Mouse (Mus musculus): ENCODE data around the gene Scn8a.

Gene Scn8a

GRCm38 (mm10) chr15:100870001-100870774 is 530 bp downstream of the Scn8a start:
- TF ChIP-seq GATA4 (IDR thresholded peaks at IDR 0.05; ENCODE audit: insufficient replicate concordance, low read length): no peak

- TF ChIP-seq GATA4 (IDR thresholded peaks at IDR 0.05; ENCODE audit: insufficient replicate concordance, low read length): no peak
Observed at GRCm38 (mm10) chr15:100870775-100871106, 1.1 kb downstream of the Scn8a start.

DNA sequence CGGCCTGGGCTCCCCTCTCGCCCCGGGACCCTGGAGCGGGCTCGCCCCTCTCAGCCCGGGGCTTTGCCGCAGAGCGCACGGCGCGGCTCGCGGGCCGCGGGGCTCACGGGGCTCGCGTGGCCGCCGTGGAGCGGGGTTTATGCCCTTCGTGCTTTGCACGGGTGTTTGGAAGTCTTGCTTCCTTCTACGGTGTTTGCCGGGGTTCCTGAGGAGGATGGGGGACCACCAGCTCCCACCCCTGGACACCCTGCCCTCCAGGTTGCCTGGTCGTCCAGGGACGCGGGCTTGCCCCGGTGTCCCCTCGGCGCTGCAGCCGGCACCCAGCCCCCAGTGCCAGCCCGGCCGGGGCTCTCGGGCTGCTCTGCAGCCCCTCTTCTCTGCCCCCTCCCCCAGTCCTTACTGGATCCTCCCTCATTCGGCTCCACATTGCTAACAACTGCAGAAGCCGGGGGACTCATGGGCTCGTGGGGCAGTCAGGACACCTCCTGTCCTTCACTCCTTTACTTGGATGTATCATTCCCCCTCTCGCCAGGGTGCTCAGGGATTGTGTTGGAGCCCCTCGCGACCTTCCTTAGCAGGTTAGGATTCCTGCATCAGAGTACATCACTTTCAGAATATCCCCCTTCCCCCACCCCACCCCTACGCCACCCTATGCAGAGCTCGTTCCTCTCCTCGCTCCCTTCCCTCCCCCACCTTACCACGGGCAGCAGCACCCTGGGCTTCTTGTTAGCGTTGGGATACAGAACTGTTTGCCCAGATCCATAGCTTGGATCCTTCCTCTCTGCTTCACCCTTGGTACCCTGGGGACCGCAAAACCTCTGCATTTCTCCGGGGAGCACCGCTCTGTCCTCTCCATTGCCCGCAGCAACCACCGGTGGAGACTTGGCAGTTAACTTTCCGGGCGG is 1.7 kb downstream of the Scn8a start:
- no peak for TF ChIP-seq GATA4 (IDR thresholded peaks at IDR 0.05; ENCODE audit: insufficient replicate concordance, low read length)

GRCm38 (mm10) chr15:100873155-100873554 is 3.5 kb downstream of the Scn8a start:
- no peak for TF ChIP-seq GATA4 (IDR thresholded peaks at IDR 0.05; ENCODE audit: insufficient replicate concordance, low read length)

DNA sequence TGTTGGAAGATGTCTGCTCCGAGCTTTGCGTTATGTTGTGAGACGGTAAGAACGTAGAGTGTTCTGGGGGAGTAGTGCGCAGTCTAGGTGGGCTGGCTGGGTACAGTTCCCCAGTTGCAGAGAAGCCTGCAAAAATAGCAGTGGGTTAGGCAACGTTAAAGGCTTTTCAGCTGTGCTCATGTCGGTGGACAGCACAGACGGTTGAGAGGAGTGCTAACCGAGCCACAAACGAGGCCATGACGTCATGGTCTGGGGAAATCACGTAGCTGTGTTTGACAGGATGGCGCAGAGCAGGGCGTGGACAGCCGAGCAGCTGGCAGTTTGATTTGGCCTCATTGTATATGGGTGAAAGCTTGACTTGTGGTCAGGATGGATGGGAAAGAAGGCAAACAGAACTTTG is 9.4 kb downstream of the Scn8a start:
- TF ChIP-seq GATA4 (IDR thresholded peaks at IDR 0.05; ENCODE audit: insufficient replicate concordance, low read length): no peak

DNA sequence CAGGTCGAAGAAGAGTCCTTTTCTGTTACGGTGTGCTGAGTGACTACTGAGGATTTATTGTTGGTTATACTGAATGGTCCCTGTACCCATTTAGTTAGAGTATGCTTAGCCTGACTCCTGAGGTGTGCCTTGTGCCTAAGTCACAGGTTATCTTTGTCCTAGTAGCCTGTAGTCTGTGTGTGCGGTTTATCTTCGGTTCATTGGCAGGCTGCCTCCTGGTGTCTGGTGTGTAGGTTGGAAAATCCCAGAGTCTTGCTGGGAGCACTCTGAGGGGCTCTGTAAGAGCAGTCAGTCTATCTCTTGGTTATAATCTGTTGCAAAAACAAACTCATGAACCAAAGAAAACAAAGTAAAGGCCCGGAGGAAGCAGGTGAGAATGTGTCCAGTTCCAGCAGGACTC is 11.7 kb downstream of the Scn8a start:
- TF ChIP-seq GATA4 (IDR thresholded peaks at IDR 0.05; ENCODE audit: insufficient replicate concordance, low read length): no peak

DNA sequence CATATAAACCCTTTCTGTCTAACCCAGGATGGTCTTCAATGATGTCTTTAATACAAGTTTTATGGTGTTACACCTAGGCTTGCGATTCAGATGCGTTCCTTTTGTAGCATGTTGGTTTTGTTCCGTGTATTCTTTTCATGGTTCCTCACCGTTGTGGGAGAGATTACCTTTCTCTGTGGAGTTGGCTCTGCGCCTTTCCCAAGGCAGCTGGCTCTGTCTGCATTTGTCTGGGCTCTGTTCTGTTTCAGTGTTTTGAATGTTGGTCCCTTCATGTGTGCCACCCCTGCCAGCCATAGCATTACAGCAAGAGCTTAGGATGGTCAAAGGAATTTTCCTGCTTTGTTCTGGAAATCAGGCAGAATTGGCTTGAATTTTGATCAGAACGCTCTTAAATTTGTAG is 14.8 kb downstream of the Scn8a start:
- TF ChIP-seq GATA4 (IDR thresholded peaks at IDR 0.05; ENCODE audit: insufficient replicate concordance, low read length): no peak

- no peak for TF ChIP-seq GATA4 (IDR thresholded peaks at IDR 0.05; ENCODE audit: insufficient replicate concordance, low read length)
Observed at GRCm38 (mm10) chr15:100891962-100892361, 22.3 kb downstream of the Scn8a start.

GRCm38 (mm10) chr15:100896502-100896901 is 26.8 kb downstream of the Scn8a start:
- TF ChIP-seq GATA4 (IDR thresholded peaks at IDR 0.05; ENCODE audit: insufficient replicate concordance, low read length): no peak

DNA sequence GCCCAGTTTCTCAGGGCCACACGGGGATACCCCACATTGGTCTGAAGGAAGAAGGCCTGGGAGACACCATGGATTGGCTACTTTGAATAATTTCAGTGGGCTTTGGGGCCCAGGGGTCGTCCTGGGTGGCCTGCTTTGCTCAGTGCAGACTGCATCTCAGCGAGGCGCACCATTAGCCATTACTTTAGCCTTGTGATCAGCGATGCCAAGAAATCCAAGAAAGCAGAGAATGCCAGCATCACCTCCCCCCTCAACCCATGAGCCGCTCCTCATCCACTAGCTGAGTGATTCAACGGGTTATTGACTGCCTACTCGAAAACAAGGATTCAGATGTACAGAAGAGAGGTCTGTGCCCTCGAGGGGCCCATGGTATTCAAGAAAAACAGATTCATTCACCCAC is 34.2 kb downstream of the Scn8a start:
- TF ChIP-seq GATA4 (IDR thresholded peaks at IDR 0.05; ENCODE audit: insufficient replicate concordance, low read length): no peak

- no peak for TF ChIP-seq GATA4 (IDR thresholded peaks at IDR 0.05; ENCODE audit: insufficient replicate concordance, low read length)
Observed at GRCm38 (mm10) chr15:100905006-100905405, 35.3 kb downstream of the Scn8a start.

DNA sequence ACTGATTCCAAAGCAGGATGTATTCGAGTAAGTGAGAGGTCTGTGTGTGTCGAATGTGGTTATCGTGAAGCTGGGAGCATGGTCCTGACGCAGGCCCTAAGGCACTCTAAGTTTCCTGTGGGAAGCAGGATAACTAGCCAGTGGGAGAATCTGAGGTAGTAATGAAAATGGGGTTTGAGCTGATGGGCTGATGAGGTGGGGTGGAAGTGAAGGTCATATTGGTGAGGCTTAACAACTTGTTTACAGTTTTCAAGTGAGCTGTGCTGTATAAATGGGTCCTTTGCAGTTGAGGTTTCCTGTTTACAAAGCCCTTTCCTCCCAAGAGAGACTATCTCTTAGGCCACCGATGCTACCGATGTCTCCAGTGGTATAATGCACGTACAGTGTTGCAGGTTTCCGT is 36.1 kb downstream of the Scn8a start:
- TF ChIP-seq GATA4 (IDR thresholded peaks at IDR 0.05; ENCODE audit: insufficient replicate concordance, low read length): no peak

DNA sequence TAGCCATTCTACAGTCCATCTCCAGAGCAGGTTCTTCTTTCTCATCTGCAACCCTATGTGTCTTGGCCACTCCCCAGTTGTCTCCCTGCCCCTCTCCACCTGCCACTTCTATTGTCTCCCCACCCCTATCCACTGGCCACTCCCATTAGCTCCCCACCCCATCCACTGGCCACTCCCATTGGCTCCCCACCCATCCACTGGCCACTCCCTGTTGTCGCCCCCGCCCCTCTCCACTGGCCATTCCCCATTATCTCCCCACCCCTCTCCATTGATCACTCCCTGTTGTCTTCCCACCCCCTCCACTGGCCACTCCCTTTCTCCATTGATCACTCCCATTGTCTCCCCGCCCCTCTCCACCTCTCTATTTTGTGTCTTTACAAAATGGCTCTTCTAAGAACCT is 39.2 kb downstream of the Scn8a start:
- no peak for TF ChIP-seq GATA4 (IDR thresholded peaks at IDR 0.05; ENCODE audit: insufficient replicate concordance, low read length)

DNA sequence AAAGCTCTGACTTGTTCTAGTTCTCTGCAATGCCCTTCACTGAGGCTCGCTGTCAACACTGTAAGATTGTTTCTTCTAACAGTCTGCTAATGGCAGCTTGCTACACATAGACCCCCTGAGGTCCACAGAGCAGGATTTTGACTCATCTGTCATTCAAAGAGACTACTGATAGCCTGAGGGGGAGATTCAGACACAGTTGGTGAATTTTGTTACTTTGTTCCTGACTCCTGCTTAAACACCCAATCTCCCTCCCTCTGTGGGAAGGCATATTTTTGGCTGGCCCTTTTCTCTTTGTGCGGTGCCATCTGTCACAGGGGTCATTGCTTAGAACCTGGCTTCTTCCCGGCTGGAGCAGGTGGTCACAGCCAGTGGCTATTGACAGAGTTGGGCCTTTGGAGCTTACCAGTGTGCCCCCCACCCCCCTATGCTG is 40.1 kb downstream of the Scn8a start:
- TF ChIP-seq GATA4 (IDR thresholded peaks at IDR 0.05; ENCODE audit: insufficient replicate concordance, low read length): no peak

GRCm38 (mm10) chr15:100910381-100910841 is 40.8 kb downstream of the Scn8a start:
- TF ChIP-seq GATA4 (IDR thresholded peaks at IDR 0.05; ENCODE audit: insufficient replicate concordance, low read length): no peak

- no peak for TF ChIP-seq GATA4 (IDR thresholded peaks at IDR 0.05; ENCODE audit: insufficient replicate concordance, low read length)
Observed at GRCm38 (mm10) chr15:100912676-100913266, 43.1 kb downstream of the Scn8a start.
